Mouse (Mus musculus) E14TG2a.4 (cell line): Measurements from ENCODE around the gene Ism2.

Experiments used
- CTCF ChIP-seq: conservative IDR thresholded peaks from 2 replicates; pipeline ENCODE4 v1.5.1; 2014; ENCODE audit warnings: low read length
- NANOG ChIP-seq: IDR thresholded peaks from 2 replicates; pipeline ENCODE4 v1.6.1; 2014; ENCODE audit warnings: borderline replicate concordance, low read length, mixed read lengths

DNA sequence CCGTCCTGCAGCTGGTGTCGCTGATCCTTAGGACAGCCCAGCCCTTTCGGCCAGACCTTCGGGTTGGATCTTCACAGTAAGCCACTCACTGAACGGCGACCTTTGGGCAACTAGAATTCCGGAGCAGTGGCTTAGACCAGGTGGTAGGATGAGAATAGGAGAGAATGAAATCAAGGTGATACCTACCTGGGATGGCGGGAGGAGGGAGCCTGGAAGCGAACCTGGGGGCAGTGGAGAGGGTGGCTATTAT is 861 bp upstream of the Ism2 start:
- TF ChIP-seq CTCF = no peak
- TF ChIP-seq NANOG = no peak
